Mouse (Mus musculus) heart, adult 2 months (tissue): ENCODE data around the gene Brf1.

Experiments used
- CTCF ChIP-seq: fragments of 200-600 bp; IDR thresholded peaks from 2 replicates; pipeline ENCODE4 v1.8.1; 2022; ENCODE audit warnings: antibody characterized with exemption, mild to moderate bottlenecking, moderate library complexity
- EP300 ChIP-seq: fragments of 200-500 bp; IDR thresholded peaks from 2 replicates; pipeline ENCODE4 v1.6.1; 2011; ENCODE audit warnings: low read depth, low read length, control low read depth; ENCODE audit not compliant: insufficient read depth
- POLR2A ChIP-seq: fragments of 200-500 bp; IDR thresholded peaks from 2 replicates; pipeline ENCODE4 v1.6.1; 2011; ENCODE audit warnings: mild to moderate bottlenecking, low read depth, low read length, control low read depth; ENCODE audit not compliant: insufficient read depth

- TF ChIP-seq EP300, result no peak
- TF ChIP-seq POLR2A, result no peak
- TF ChIP-seq CTCF, result no peak
Measured at GRCm38 (mm10) chr12:113018763-113019162, 18.3 kb upstream of the Brf1 start.
